18 mouse cellular contexts compared by ENCODE assay signal in genomic region chr12:80244127-80244526, GRCm38 (mm10). TPM values are rescaled to one million over a fixed set of nuclear protein-coding genes. Genes with fewer than 3 reads are reported as not detected.
DNase-seq lines count a peak whose midpoint lies in the region; ATAC-seq and TF ChIP-seq lines count a peak whose summit lies in the region.
"Had no signal": no experiment of that assay in that cellular context is flagged by ENCODE, and none has a peak within 500 bp of the region (broad histone marks: within the 10 kb centered on the region; RNA-seq: fewer than 3 reads in every experiment).

No protein-coding gene starts in this region.

- H3K9ac ChIP-seq in heart, embryonic 12.5 days: no peak overlapping the region
- no peak overlapping the region for H3K9ac ChIP-seq in lung, postnatal 0 days (replicated peaks; ENCODE audit: low read depth)
- H3K9ac ChIP-seq in neural tube, embryonic 15.5 days (replicated peaks): no peak overlapping the region
- H3K9ac ChIP-seq in forebrain, embryonic 16.5 days (replicated peaks; ENCODE audit: low read depth, low read length): no peak overlapping the region
- H3K9ac ChIP-seq: hindbrain, embryonic 13.5 days; liver, embryonic 14.5 days had no signal

- TF ChIP-seq CTCF in lung, postnatal 0 days (IDR thresholded peaks at IDR 0.05): no peak

- 0 out of 2 replicates have a peak, but pooled peaks cover 5% of the 10 kb centered on the region for H3K36me3 ChIP-seq in heart, embryonic 12.5 days
- no peaks in the 10 kb centered on the region for H3K36me3 ChIP-seq in lung, postnatal 0 days (ENCODE audit: insufficient read depth, low read length)
- no peaks in the 10 kb centered on the region for H3K36me3 ChIP-seq in neural tube, embryonic 15.5 days
- no peaks in the 10 kb centered on the region for H3K36me3 ChIP-seq in forebrain, embryonic 16.5 days (ENCODE audit: control insufficient read depth, insufficient read depth)
- H3K36me3 ChIP-seq: hindbrain, embryonic 13.5 days; midbrain, embryonic 10.5 days had no signal

- peaks cover 91% of the 10 kb centered on the region for H3K4me1 ChIP-seq in heart, embryonic 12.5 days (replicated peaks)
- H3K4me1 ChIP-seq in lung, postnatal 0 days (ENCODE audit: insufficient read depth, low read depth, low read length): peaks cover 38% of the 10 kb centered on the region
- peaks cover 16% of the 10 kb centered on the region for H3K4me1 ChIP-seq in neural tube, embryonic 15.5 days
- H3K4me1 ChIP-seq in forebrain, embryonic 16.5 days (replicated peaks; ENCODE audit: control insufficient read depth, insufficient read depth, low read length): peaks cover 2% of the 10 kb centered on the region; the same call in 1 of the 2 replicates

- H3K4me3 ChIP-seq in heart, embryonic 12.5 days: no peak overlapping the region
- no peak overlapping the region for H3K4me3 ChIP-seq in lung, postnatal 0 days (ENCODE audit: low read depth, low read length)
- H3K4me3 ChIP-seq in neural tube, embryonic 15.5 days (replicated peaks): no peak overlapping the region
- no peak overlapping the region for H3K4me3 ChIP-seq in forebrain, embryonic 16.5 days (replicated peaks; ENCODE audit: low read length)
- H3K4me3 ChIP-seq: forebrain, embryonic 10.5 days; hindbrain, embryonic 13.5 days; midbrain, embryonic 10.5 days had no signal

- no peaks in the 10 kb centered on the region for H3K9me3 ChIP-seq in heart, embryonic 12.5 days (replicated peaks)
- no peaks in the 10 kb centered on the region for H3K9me3 ChIP-seq in lung, postnatal 0 days (ENCODE audit: low read length)
- H3K9me3 ChIP-seq in neural tube, embryonic 15.5 days (replicated peaks): no peaks in the 10 kb centered on the region
- no peaks in the 10 kb centered on the region for H3K9me3 ChIP-seq in forebrain, embryonic 16.5 days (ENCODE audit: control insufficient read depth, low read length)
- H3K9me3 ChIP-seq: forebrain, embryonic 10.5 days; hindbrain, embryonic 13.5 days; midbrain, embryonic 10.5 days had no signal

- 50% methylated on average over 6 of the region's 6 CpGs for WGBS in heart, embryonic 12.5 days
- 65% methylated on average over 6 of the region's 6 CpGs for WGBS in lung, postnatal 0 days
- WGBS in neural tube, embryonic 15.5 days: 93% methylated on average over 6 of the region's 6 CpGs
- WGBS in forebrain, embryonic 16.5 days: 97% methylated on average over 6 of the region's 6 CpGs

- no peaks in the 10 kb centered on the region for H3K27me3 ChIP-seq in heart, embryonic 12.5 days (replicated peaks)
- H3K27me3 ChIP-seq in lung, postnatal 0 days (replicated peaks; ENCODE audit: insufficient read depth, low read length): no peaks in the 10 kb centered on the region
- no peaks in the 10 kb centered on the region for H3K27me3 ChIP-seq in neural tube, embryonic 15.5 days (replicated peaks)
- H3K27me3 ChIP-seq in forebrain, embryonic 16.5 days (replicated peaks; ENCODE audit: control insufficient read depth, insufficient read depth, low read length): no peaks in the 10 kb centered on the region
- H3K27me3 ChIP-seq: hindbrain, embryonic 13.5 days had no signal

- H3K27ac ChIP-seq in heart, embryonic 12.5 days (ENCODE audit: poor library complexity, severe bottlenecking): peak overlapping the region; percentile 18; the same call in 1 of the 2 replicates
- peak overlapping the region; percentile 38; the same call in 1 of the 2 replicates for H3K27ac ChIP-seq in lung, postnatal 0 days (ENCODE audit: low read length)
- no peak overlapping the region for H3K27ac ChIP-seq in neural tube, embryonic 15.5 days (replicated peaks)
- no peak overlapping the region for H3K27ac ChIP-seq in forebrain, embryonic 16.5 days (ENCODE audit: low read length)
- H3K27ac ChIP-seq: forebrain, embryonic 10.5 days; hindbrain, embryonic 13.5 days; liver, embryonic 14.5 days; macrophage; midbrain, embryonic 10.5 days had no signal

- ATAC-seq in heart, embryonic 12.5 days (ENCODE audit: insufficient number of reproducible peaks, low FRiP score): no peak
- no peak for ATAC-seq in lung, postnatal 0 days
- ATAC-seq in neural tube, embryonic 15.5 days (ENCODE audit: low FRiP score): no peak
- ATAC-seq in forebrain, embryonic 16.5 days: no peak

- no peak for DNase-seq in heart, adult 9 months (ENCODE audit: low spot score in 2 of 2)
- no peak for DNase-seq in lung, postnatal 0 days (ENCODE audit: low spot score)
- no peak for DNase-seq in lung, postnatal 14 days
- DNase-seq in heart, postnatal 4 days: peak; percentile 57
- DNase-seq: adrenal gland, postnatal 36 days; B cell, adult 2 months; cerebellum, adult 11-12 months; cerebellum, postnatal 14 days; kidney, postnatal 36 days; thymus, postnatal 36 days had no signal

- H3K4me2 ChIP-seq in heart, embryonic 12.5 days: no peak overlapping the region
- H3K4me2 ChIP-seq in lung, postnatal 0 days (replicated peaks; ENCODE audit: low read depth, low read length): no peak overlapping the region
- no peak overlapping the region for H3K4me2 ChIP-seq in neural tube, embryonic 15.5 days
- H3K4me2 ChIP-seq in forebrain, embryonic 16.5 days (ENCODE audit: low read length): no peak overlapping the region
- H3K4me2 ChIP-seq: hindbrain, embryonic 13.5 days had no signal

- TF ChIP-seq EP300 in lung, postnatal 0 days (IDR thresholded peaks at IDR 0.05): no peak

RNA-seq across cellular contexts. Expression of gene Actn1, which starts 16.0 kb away (rescaled TPM):
- polyA plus RNA-seq in heart, embryonic 12.5 days (2016; fragmentation: Nextera tagmentation; extraction: Ambion mirVana): 63.6 and 65.0 TPM in 2 replicates
- 30.0 and 31.0 TPM in 2 replicates for polyA plus RNA-seq in lung, postnatal 0 days (2015; fragmentation: Nextera tagmentation; extraction: Ambion mirVana)
- total RNA-seq in heart, postnatal 4 days (2021): 100 to 1,000 TPM; 114 to 116 TPM
- polyA plus RNA-seq in neural tube, embryonic 15.5 days (2015; fragmentation: Nextera tagmentation; extraction: Ambion mirVana): 8.0 and 19.7 TPM in 2 replicates
- 8.9 and 11.0 TPM in 2 replicates for polyA plus RNA-seq in forebrain, embryonic 16.5 days (2015; fragmentation: Nextera tagmentation; extraction: Ambion mirVana)

Comparison
In these comparisons a context has a peak if more than half of its experiments do, and no peak if none do; other contexts are left out.
1. H3K27ac ChIP-seq: peak in heart, embryonic 12.5 days (single experiment) and lung, postnatal 0 days (single experiment); none in neural tube, embryonic 15.5 days (single experiment) and forebrain, embryonic 16.5 days (single experiment).